Mouse (Mus musculus): ENCODE results near the gene Klf6. TPM values are rescaled to one million over a fixed set of nuclear protein-coding genes. Genes with fewer than 3 reads are reported as not detected.

The Klf6 gene
- polyA plus RNA-seq, 1 experiment from 2014 or later, result 82.9 TPM

- Histone ChIP-seq H3K9me3 (no peaks in the 10 kb centered on the region), H3K4me1 (peaks cover 15% of the 10 kb centered on the region), H3K36me3 (no peaks in the 10 kb centered on the region), H3K27me3 (no peaks in the 10 kb centered on the region), H3K9ac (no peak overlapping the region), H3K27ac (no peak overlapping the region), H3K4me2 (no peak overlapping the region), H3K4me3 (no peak overlapping the region)
- no peak for ATAC-seq (ENCODE audit: borderline replicate concordance, extremely low read depth, low FRiP score, low TSS enrichment)
- WGBS, result 65% methylated on average over 5 of the region's 5 CpGs
These were observed 18.4 kb upstream of the Klf6 start for GRCm38 (mm10) chr13:5842911-5843310.

DNA sequence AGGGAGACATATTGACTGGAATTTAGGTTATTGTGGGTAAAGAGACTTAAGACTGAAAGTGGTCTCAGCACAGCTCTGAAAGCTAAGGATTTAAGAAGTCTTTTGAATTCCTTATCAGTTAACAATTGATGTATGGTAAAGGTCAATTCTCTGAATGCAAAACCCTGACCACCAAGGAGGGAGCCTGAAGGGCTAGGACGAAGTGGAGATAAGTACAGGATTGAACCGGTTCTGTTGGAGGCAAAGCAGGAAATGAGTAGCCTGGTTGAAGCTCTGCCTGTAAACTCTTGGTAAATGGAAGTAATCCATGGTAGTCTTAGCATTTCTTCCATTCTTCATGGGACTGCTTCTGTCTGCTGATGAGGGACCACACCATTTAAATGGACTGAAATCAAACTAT, 17.5 kb upstream of the Klf6 start:
- no peaks in the 10 kb centered on the region for H3K27me3 ChIP-seq
- ATAC-seq (ENCODE audit: borderline replicate concordance, extremely low read depth, low FRiP score, low TSS enrichment), result no peak
- no peaks in the 10 kb centered on the region for H3K9me3 ChIP-seq
- no peak overlapping the region for H3K27ac ChIP-seq
- no peak overlapping the region for H3K9ac ChIP-seq
- H3K36me3 ChIP-seq, result no peaks in the 10 kb centered on the region
- 30% methylated on average over 2 of the region's 2 CpGs for WGBS
- H3K4me2 ChIP-seq, result no peak overlapping the region
- H3K4me3 ChIP-seq, result no peak overlapping the region
- peaks cover 15% of the 10 kb centered on the region for H3K4me1 ChIP-seq

DNA sequence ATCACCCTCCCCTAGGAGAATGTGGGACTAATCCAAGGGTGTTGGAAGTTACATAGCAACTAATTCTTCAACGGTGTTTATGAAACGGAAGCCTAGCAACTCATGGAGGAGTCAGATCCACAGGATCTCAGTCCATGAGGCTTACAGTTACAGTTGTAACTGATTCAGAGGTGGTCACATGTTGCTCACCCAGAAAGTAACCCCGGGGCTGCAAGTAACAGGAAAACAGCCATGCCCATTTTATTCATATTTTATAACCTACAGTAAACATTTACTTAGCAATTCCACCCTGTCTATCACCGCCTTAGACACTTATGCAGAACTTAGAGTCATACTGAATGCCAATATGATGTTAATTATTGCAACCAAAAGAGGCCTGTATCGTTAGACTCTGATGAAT, 16.9 kb upstream of the Klf6 start:
- H3K9ac ChIP-seq, result no peak overlapping the region
- H3K36me3 ChIP-seq, result no peaks in the 10 kb centered on the region
- 75% methylated on average over 5 of the region's 5 CpGs for WGBS
- no peaks in the 10 kb centered on the region for H3K9me3 ChIP-seq
- H3K4me2 ChIP-seq, result no peak overlapping the region
- H3K4me3 ChIP-seq, result no peak overlapping the region
- peaks cover 15% of the 10 kb centered on the region for H3K4me1 ChIP-seq
- no peaks in the 10 kb centered on the region for H3K27me3 ChIP-seq
- H3K27ac ChIP-seq, result no peak overlapping the region
- ATAC-seq (ENCODE audit: borderline replicate concordance, extremely low read depth, low FRiP score, low TSS enrichment), result no peak

GRCm38 (mm10) chr13:5845161-5845590, 16.1 kb upstream of the Klf6 start:
- Histone ChIP-seq H3K36me3 (no peaks in the 10 kb centered on the region), H3K9ac (no peak overlapping the region), H3K4me2 (peak overlapping the region; percentile 30), H3K27me3 (no peaks in the 10 kb centered on the region), H3K9me3 (no peaks in the 10 kb centered on the region), H3K4me1 (peaks cover 15% of the 10 kb centered on the region), H3K4me3 (no peak overlapping the region), H3K27ac (peak overlapping the region; percentile 80)
- WGBS, result 30% methylated on average over 10 of the region's 10 CpGs
- ATAC-seq (ENCODE audit: borderline replicate concordance, extremely low read depth, low FRiP score, low TSS enrichment), result peak; percentile 64; the same call in 1 of the 2 replicates

DNA sequence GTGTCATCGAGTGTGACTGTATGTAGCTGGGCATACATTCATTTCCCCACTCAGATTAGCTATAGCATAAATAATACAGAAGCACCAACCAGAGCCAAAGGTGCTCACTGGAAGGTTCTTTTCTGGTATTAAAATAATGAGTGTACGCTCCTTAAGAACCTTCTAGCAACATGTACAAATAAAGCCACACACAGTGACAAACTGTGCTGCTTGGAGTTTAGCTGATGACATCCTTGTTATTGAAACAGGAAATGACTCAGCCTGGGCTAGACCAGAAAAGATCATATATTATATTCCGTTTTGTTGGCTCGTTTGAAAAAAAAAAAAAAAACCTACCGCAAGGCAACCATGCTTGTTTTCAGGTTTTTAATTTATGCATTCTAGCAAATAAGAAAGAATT, 15.7 kb upstream of the Klf6 start:
- WGBS, result 49% methylated on average over 5 of the region's 5 CpGs
- Histone ChIP-seq H3K9ac (no peak overlapping the region), H3K36me3 (no peaks in the 10 kb centered on the region), H3K27me3 (no peaks in the 10 kb centered on the region), H3K27ac (peak overlapping the region; percentile 80), H3K4me3 (no peak overlapping the region), H3K4me1 (peaks cover 15% of the 10 kb centered on the region), H3K4me2 (peak overlapping the region; percentile 30), H3K9me3 (no peaks in the 10 kb centered on the region)
- peak; percentile 35; the same call in 1 of the 2 replicates for ATAC-seq (ENCODE audit: borderline replicate concordance, extremely low read depth, low FRiP score, low TSS enrichment)

DNA sequence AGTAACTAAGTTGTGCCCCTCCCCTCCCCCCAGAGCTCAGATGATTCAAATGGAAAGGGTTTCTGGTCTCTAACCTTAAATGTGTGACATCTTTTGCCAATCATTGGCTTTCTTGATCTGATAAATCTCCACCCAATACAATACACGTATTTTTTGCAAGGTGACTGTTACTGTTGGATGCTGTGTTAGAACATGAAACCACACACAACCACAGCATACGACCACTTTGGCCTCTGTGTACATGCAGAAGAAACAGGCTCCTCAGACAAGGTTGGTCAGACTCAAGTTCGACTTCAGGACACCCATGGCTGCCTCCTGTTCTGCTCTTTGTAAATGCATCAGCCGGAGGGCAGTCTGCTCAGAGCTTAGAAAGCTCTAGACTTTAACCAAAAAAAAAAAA, 14.4 kb upstream of the Klf6 start:
- WGBS, result 82% methylated on average over 4 of the region's 4 CpGs
- no peak overlapping the region for H3K4me3 ChIP-seq
- no peak overlapping the region for H3K4me2 ChIP-seq
- no peaks in the 10 kb centered on the region for H3K9me3 ChIP-seq
- H3K27me3 ChIP-seq, result no peaks in the 10 kb centered on the region
- no peak for ATAC-seq (ENCODE audit: borderline replicate concordance, extremely low read depth, low FRiP score, low TSS enrichment)
- no peak overlapping the region for H3K9ac ChIP-seq
- H3K4me1 ChIP-seq, result peaks cover 15% of the 10 kb centered on the region
- no peak overlapping the region for H3K27ac ChIP-seq
- H3K36me3 ChIP-seq, result no peaks in the 10 kb centered on the region

DNA sequence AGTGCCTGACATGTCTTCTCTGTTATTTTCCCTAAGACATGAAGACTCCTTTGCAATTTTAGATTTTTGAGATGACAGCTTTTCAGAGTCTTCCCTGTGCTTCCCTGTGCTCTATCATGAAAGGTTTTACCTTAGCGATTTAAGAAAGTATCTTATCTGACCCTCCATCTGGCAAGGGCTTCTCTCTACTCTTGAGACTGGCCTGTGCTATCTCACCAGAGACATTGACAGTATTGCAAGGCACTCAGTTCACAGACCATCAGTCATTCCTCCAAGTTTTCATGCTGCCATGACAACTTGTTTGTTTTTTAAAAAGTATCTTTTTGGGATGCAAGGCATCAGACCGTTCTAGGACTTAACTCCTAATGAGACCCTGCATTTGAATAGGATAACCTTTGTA, 13.5 kb upstream of the Klf6 start:
- H3K27me3 ChIP-seq, result no peaks in the 10 kb centered on the region
- H3K9ac ChIP-seq, result no peak overlapping the region
- peaks cover 15% of the 10 kb centered on the region for H3K4me1 ChIP-seq
- ATAC-seq (ENCODE audit: borderline replicate concordance, extremely low read depth, low FRiP score, low TSS enrichment), result no peak
- H3K9me3 ChIP-seq, result no peaks in the 10 kb centered on the region
- WGBS, result 20% methylated on average over 2 of the region's 2 CpGs
- no peak overlapping the region for H3K27ac ChIP-seq
- no peak overlapping the region for H3K4me2 ChIP-seq
- H3K4me3 ChIP-seq, result no peak overlapping the region
- no peaks in the 10 kb centered on the region for H3K36me3 ChIP-seq

- Histone ChIP-seq H3K4me3 (peak overlapping the region; percentile 73), H3K9ac (peak overlapping the region; percentile 79), H3K27me3 (no peaks in the 10 kb centered on the region), H3K4me2 (peak overlapping the region; percentile 74), H3K36me3 (peaks cover 12% of the 10 kb centered on the region), H3K9me3 (no peaks in the 10 kb centered on the region), H3K27ac (peak overlapping the region; percentile 97), H3K4me1 (peaks cover 17% of the 10 kb centered on the region)
- under 1% methylated on average over 27 of the region's 27 CpGs for WGBS
- ATAC-seq (ENCODE audit: borderline replicate concordance, extremely low read depth, low FRiP score, low TSS enrichment), result peak; percentile 40; the same call in 1 of the 2 replicates
These were observed 578 bp upstream of the Klf6 start for GRCm38 (mm10) chr13:5860651-5861156.

DNA sequence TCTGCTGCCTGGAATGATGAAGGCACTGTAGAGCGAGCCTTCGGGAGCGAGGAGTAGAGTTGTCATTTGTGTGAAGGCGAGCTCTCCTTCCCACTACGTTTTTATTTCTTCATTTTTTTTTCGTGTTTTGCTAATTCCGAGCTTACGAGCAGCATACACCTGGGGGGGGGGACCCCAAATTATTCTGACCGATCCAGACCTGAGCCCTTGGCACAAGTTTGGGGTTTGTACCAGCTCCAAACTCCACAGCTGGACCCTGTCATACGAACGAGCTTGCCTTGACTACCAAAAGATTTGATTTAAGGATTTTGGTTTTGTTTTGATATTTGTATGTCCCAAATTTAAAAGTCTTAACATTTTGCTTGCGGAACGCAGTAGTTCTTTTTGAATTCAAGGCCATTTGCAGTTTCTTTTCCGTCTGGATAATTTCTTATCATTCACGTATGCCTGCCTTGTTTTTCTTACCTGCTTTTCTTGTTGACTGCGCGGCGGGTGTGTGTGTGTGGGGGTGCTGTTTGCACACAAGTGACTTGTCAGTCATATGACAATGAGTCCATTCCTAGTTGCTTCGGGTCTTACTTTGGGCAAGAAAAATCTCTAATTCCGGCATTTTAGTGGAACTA, 832 bp downstream of the Klf6 start:
- no peak for ATAC-seq (ENCODE audit: borderline replicate concordance, extremely low read depth, low FRiP score, low TSS enrichment)
- H3K9ac ChIP-seq, result peak overlapping the region; percentile 77
- WGBS, result under 1% methylated on average over 20 of the region's 20 CpGs
- peaks cover 26% of the 10 kb centered on the region for H3K36me3 ChIP-seq
- peak overlapping the region; percentile 73 for H3K4me3 ChIP-seq
- H3K4me1 ChIP-seq, result peaks cover 18% of the 10 kb centered on the region
- peak overlapping the region; percentile 97 for H3K27ac ChIP-seq
- H3K27me3 ChIP-seq, result no peaks in the 10 kb centered on the region
- H3K9me3 ChIP-seq, result no peaks in the 10 kb centered on the region
- H3K4me2 ChIP-seq, result peak overlapping the region; percentile 63

- no peak for ATAC-seq (ENCODE audit: borderline replicate concordance, extremely low read depth, low FRiP score, low TSS enrichment)
- Histone ChIP-seq H3K4me2 (peak overlapping the region; percentile 63), H3K4me3 (peak overlapping the region; percentile 73), H3K27ac (peak overlapping the region; percentile 97), H3K4me1 (peaks cover 18% of the 10 kb centered on the region), H3K36me3 (peaks cover 33% of the 10 kb centered on the region), H3K27me3 (no peaks in the 10 kb centered on the region), H3K9ac (peak overlapping the region; percentile 77), H3K9me3 (no peaks in the 10 kb centered on the region)
- 2% methylated on average over 16 of the region's 16 CpGs for WGBS
These were observed 1.5 kb downstream of the Klf6 start for GRCm38 (mm10) chr13:5862626-5863407.

- WGBS, result 0% methylated on average over 5 of the region's 5 CpGs
- Histone ChIP-seq H3K27ac (peak overlapping the region; percentile 97), H3K27me3 (no peaks in the 10 kb centered on the region), H3K9ac (peak overlapping the region; percentile 77), H3K9me3 (no peaks in the 10 kb centered on the region), H3K36me3 (peaks cover 39% of the 10 kb centered on the region), H3K4me3 (peak overlapping the region; percentile 73), H3K4me1 (peaks cover 21% of the 10 kb centered on the region), H3K4me2 (peak overlapping the region; percentile 63)
- ATAC-seq (ENCODE audit: borderline replicate concordance, extremely low read depth, low FRiP score, low TSS enrichment), result no peak
These were observed 2.2 kb downstream of the Klf6 start for GRCm38 (mm10) chr13:5863408-5863891.
